Mouse (Mus musculus) cerebellum, adult 2 months (tissue): Measurements from ENCODE around the gene Tnip1. TPM values are rescaled to one million over a fixed set of nuclear protein-coding genes. Genes with fewer than 3 reads are reported as not detected.
A peak's percentile ranks its signal among the peaks of the same experiment; 100 is the strongest.

Experiments used
- DNase-seq, 2 experiments: peaks; one replicate each; pipeline ENCODE4 v3.0.0; 2021
- H3K27ac ChIP-seq: fragments of 200-500 bp; 2 replicates; pipeline ENCODE4 v1.5.1; 2012; ENCODE audit warnings: low read length, control low read depth, inconsistent platforms; ENCODE audit not compliant: insufficient read depth
- H3K27me3 ChIP-seq: fragments of 200-500 bp; 2 replicates; pipeline ENCODE4 v1.6.1; 2012; ENCODE audit warnings: inconsistent platforms, mild to moderate bottlenecking, low read length, moderate library complexity; ENCODE audit not compliant: control insufficient read depth, insufficient read depth
- H3K4me1 ChIP-seq: fragments of 200-500 bp; 2 replicates; pipeline ENCODE4 v1.6.1; 2011; ENCODE audit warnings: low read length; ENCODE audit not compliant: control insufficient read depth, insufficient read depth
- H3K4me3 ChIP-seq: fragments of 200-500 bp; replicated peaks from 2 replicates; pipeline ENCODE3; 2011; ENCODE audit warnings: mild to moderate bottlenecking, low read depth, low read length, control low read depth; ENCODE audit not compliant: insufficient read depth
- CTCF ChIP-seq: fragments of 200-500 bp; IDR thresholded peaks from 2 replicates; pipeline ENCODE4 v1.5.1; 2011; ENCODE audit warnings: low read depth, mild to moderate bottlenecking, control low read depth, low read length, moderate library complexity, borderline replicate concordance; ENCODE audit not compliant: insufficient read depth
- POLR2A ChIP-seq: fragments of 200-500 bp; IDR thresholded peaks from 2 replicates; pipeline ENCODE4 v1.6.1; 2011; ENCODE audit warnings: low read length, control low read depth, borderline replicate concordance; ENCODE audit not compliant: insufficient read depth
- WGBS: fragments of 180-500 bp; shearing (Covaris S2); methylation state at CpG from one replicate; pipeline ENCODE4 v1.1.7; 2018; 5-methylcytosine and 5-hydroxymethylcytosine counted together
- polyA plus RNA-seq: library from polyadenylated mRNA; depleted of rRNA; stranded (reverse); fragments of >200 nt; gene quantifications from 2 replicates; pipeline ENCODE4 v1.2.3, GENCODE M21; 2012

The Tnip1 gene
- polyA plus RNA-seq, 1 experiment, result 31.1 TPM

GRCm38 (mm10) chr11:54885406-54885805 lies 77.3 kb downstream of the Tnip1 start:
- WGBS, result 81% methylated on average over 2 of the region's 2 CpGs
- Histone ChIP-seq H3K4me3 (no peak overlapping the region), H3K27me3 (no peaks in the 10 kb centered on the region), H3K27ac (no peak overlapping the region), H3K4me1 (no peaks in the 10 kb centered on the region)
- TF ChIP-seq CTCF (no peak), POLR2A (no peak)
- no peak for DNase-seq

GRCm38 (mm10) chr11:54884937-54885336 lies 77.8 kb downstream of the Tnip1 start:
- no peaks in the 10 kb centered on the region for H3K4me1 ChIP-seq
- no peak overlapping the region for H3K4me3 ChIP-seq
- no peak for TF ChIP-seq POLR2A
- no peak for TF ChIP-seq CTCF
- 23% methylated on average over 5 of the region's 5 CpGs for WGBS
- no peaks in the 10 kb centered on the region for H3K27me3 ChIP-seq
- H3K27ac ChIP-seq, result no peak overlapping the region
- DNase-seq, result no peak

GRCm38 (mm10) chr11:54884197-54884828 lies 78.4 kb downstream of the Tnip1 start:
- 77% methylated on average over 5 of the region's 5 CpGs for WGBS
- H3K4me1 ChIP-seq, result no peaks in the 10 kb centered on the region

GRCm38 (mm10) chr11:54882671-54883070 lies 80.0 kb downstream of the Tnip1 start:
- TF ChIP-seq CTCF (no peak), POLR2A (no peak)
- Histone ChIP-seq H3K27me3 (no peaks in the 10 kb centered on the region), H3K27ac (no peak overlapping the region), H3K4me3 (no peak overlapping the region), H3K4me1 (no peaks in the 10 kb centered on the region)
- no peak for DNase-seq
- 50% methylated on average over 8 of the region's 8 CpGs for WGBS

More at GRCm38 (mm10) chr11:54884197-54884828, 78.4 kb downstream of the Tnip1 start:
- Histone ChIP-seq H3K4me3 (no peak overlapping the region), H3K27ac (no peak overlapping the region), H3K27me3 (no peaks in the 10 kb centered on the region)
- TF ChIP-seq CTCF (no peak), POLR2A (no peak)
- no peak for DNase-seq

- Histone ChIP-seq H3K4me1 (no peaks in the 10 kb centered on the region), H3K27me3 (no peaks in the 10 kb centered on the region), H3K4me3 (no peak overlapping the region), H3K27ac (no peak overlapping the region)
- 37% methylated on average over 2 of the region's 2 CpGs for WGBS
- no peak for DNase-seq
- TF ChIP-seq POLR2A (no peak), CTCF (no peak)
Observed at GRCm38 (mm10) chr11:54881051-54881474, 81.7 kb downstream of the Tnip1 start.

GRCm38 (mm10) chr11:54879922-54880321 lies 82.8 kb downstream of the Tnip1 start:
- no peak overlapping the region for H3K4me3 ChIP-seq
- WGBS, result 92% methylated on average over 10 of the region's 10 CpGs
- no peak for TF ChIP-seq POLR2A
- TF ChIP-seq CTCF, result no peak
- no peak overlapping the region for H3K27ac ChIP-seq
- no peaks in the 10 kb centered on the region for H3K27me3 ChIP-seq
- no peak for DNase-seq
- H3K4me1 ChIP-seq, result no peaks in the 10 kb centered on the region

- TF ChIP-seq POLR2A (no peak), CTCF (peak; percentile 58)
- no peak for DNase-seq
- Histone ChIP-seq H3K27ac (no peak overlapping the region), H3K4me3 (no peak overlapping the region), H3K4me1 (no peaks in the 10 kb centered on the region), H3K27me3 (no peaks in the 10 kb centered on the region)
- 41% methylated on average over 4 of the region's 4 CpGs for WGBS
Observed at GRCm38 (mm10) chr11:54879434-54879833, 83.3 kb downstream of the Tnip1 start.

- 84% methylated on average over 6 of the region's 6 CpGs for WGBS
- Histone ChIP-seq H3K27ac (no peak overlapping the region), H3K27me3 (no peaks in the 10 kb centered on the region), H3K4me1 (no peaks in the 10 kb centered on the region), H3K4me3 (no peak overlapping the region)
- no peak for DNase-seq
- TF ChIP-seq POLR2A (no peak), CTCF (no peak)
Observed at GRCm38 (mm10) chr11:54878893-54879292, 83.8 kb downstream of the Tnip1 start.

GRCm38 (mm10) chr11:54876031-54876430 lies 86.7 kb downstream of the Tnip1 start:
- no peak overlapping the region for H3K4me3 ChIP-seq
- TF ChIP-seq POLR2A (no peak), CTCF (no peak)
- no peaks in the 10 kb centered on the region for H3K27me3 ChIP-seq
- no peak overlapping the region for H3K27ac ChIP-seq
- WGBS, result 87% methylated on average over 5 of the region's 5 CpGs
- no peak for DNase-seq
- H3K4me1 ChIP-seq, result no peaks in the 10 kb centered on the region; the same call in 1 of the 2 replicates
